Mouse (Mus musculus) forebrain, embryonic 14.5 days (tissue): ENCODE results near the gene Il18. TPM values are rescaled to one million over a fixed set of nuclear protein-coding genes. Genes with fewer than 3 reads are reported as not detected.
"Not testable (repeated sequence)": the region's sequence is repeated elsewhere in the genome, so short reads cannot be mapped to it uniquely, and the experiment has no call there.

Experiments
- ATAC-seq: fragments of 200-750 bp; cut with Nextera tagmentation; 2 replicates; pipeline ENCODE4 v1.8.0; 2017; ENCODE audit warnings: mild to moderate bottlenecking, moderate library complexity
- DNase-seq: peaks from one replicate; pipeline ENCODE4 v3.0.0-alpha.2; 2015; ENCODE audit warnings: low spot score
- H3K27ac ChIP-seq: fragments of 300-500 bp; sonication (generic); 2 replicates; pipeline ENCODE4 v1.5.1; 2014; ENCODE audit warnings: low read depth, mild to moderate bottlenecking, control low read depth, low read length, moderate library complexity
- H3K27me3 ChIP-seq: fragments of 300-500 bp; sonication (generic); replicated peaks from 2 replicates; pipeline ENCODE4 v1.6.1; 2014; ENCODE audit warnings: low read length, control low read depth, mixed read lengths; ENCODE audit not compliant: control insufficient read depth, insufficient read depth
- H3K36me3 ChIP-seq: fragments of 300-500 bp; sonication (generic); 2 replicates; pipeline ENCODE4 v1.6.1; 2014; ENCODE audit warnings: low read length, control low read depth; ENCODE audit not compliant: control insufficient read depth, insufficient read depth
- H3K4me1 ChIP-seq: fragments of 300-500 bp; sonication (generic); 2 replicates; pipeline ENCODE4 v1.6.1; 2014; ENCODE audit warnings: antibody characterized with exemption, low read length, control low read depth; ENCODE audit not compliant: control insufficient read depth, insufficient read depth
- H3K4me2 ChIP-seq: fragments of 300-500 bp; sonication (generic); 2 replicates; pipeline ENCODE4 v1.6.1; 2014; ENCODE audit warnings: mild to moderate bottlenecking, control low read depth, low read length
- H3K4me3 ChIP-seq: fragments of 300-500 bp; sonication (generic); 2 replicates; pipeline ENCODE4 v1.5.1; 2014; ENCODE audit warnings: low read depth, low read length, control low read depth
- H3K9ac ChIP-seq: fragments of 300-500 bp; sonication (generic); 2 replicates; pipeline ENCODE4 v1.6.1; 2014; ENCODE audit warnings: mild to moderate bottlenecking, low read length, control low read depth, moderate library complexity
- H3K9me3 ChIP-seq: fragments of 300-500 bp; sonication (generic); replicated peaks from 2 replicates; pipeline ENCODE4 v1.6.1; 2016; ENCODE audit warnings: low read length, control low read depth, mixed read lengths; ENCODE audit not compliant: control insufficient read depth
- WGBS: fragments of 180-500 bp; shearing (Covaris S2); extraction: QIAGEN DNeasy Blood & Tissue Kit; methylation state at CpG from one replicate; pipeline ENCODE4 v1.1.7; 2014; 5-methylcytosine and 5-hydroxymethylcytosine counted together
- polyA plus RNA-seq: library from polyadenylated mRNA; unstranded; fragments of >200 nt; fragmentation: Nextera tagmentation; extraction: Ambion mirVana; gene quantifications from 2 replicates; pipeline ENCODE4 v1.2.1, GENCODE M21; 2014

The Il18 gene
- polyA plus RNA-seq, 1 experiment from 2014 or later, result 18.4 TPM

GRCm38 (mm10) chr9:50603998-50604324 is 49.3 kb downstream of the Il18 start:
- ATAC-seq, result peak; percentile 87
- Histone ChIP-seq H3K9me3 (no peaks in the 10 kb centered on the region), H3K9ac (peak overlapping the region; percentile 85), H3K27me3 (no peaks in the 10 kb centered on the region), H3K4me1 (peaks cover 18% of the 10 kb centered on the region), H3K4me2 (peak overlapping the region; percentile 95), H3K36me3 (peaks cover 47% of the 10 kb centered on the region), H3K27ac (peak overlapping the region; percentile 76; the same call in 1 of the 2 replicates), H3K4me3 (peak overlapping the region; percentile 67)
- WGBS, result 0% methylated on average over 24 of the region's 24 CpGs
- no peak for DNase-seq

GRCm38 (mm10) chr9:50604338-50604737 is 49.7 kb downstream of the Il18 start:
- DNase-seq (no peak), ATAC-seq (no peak)
- Histone ChIP-seq H3K4me2 (peak overlapping the region; percentile 95), H3K9ac (peak overlapping the region; percentile 85), H3K27me3 (no peaks in the 10 kb centered on the region), H3K4me3 (peak overlapping the region; percentile 67), H3K36me3 (peaks cover 45% of the 10 kb centered on the region), H3K27ac (no peak overlapping the region), H3K9me3 (no peaks in the 10 kb centered on the region), H3K4me1 (peaks cover 18% of the 10 kb centered on the region)
- 3% methylated on average over 6 of the region's 6 CpGs for WGBS

GRCm38 (mm10) chr9:50612115-50612514 is 57.5 kb downstream of the Il18 start:
- Histone ChIP-seq H3K27ac (no peak overlapping the region), H3K9me3 (no peaks in the 10 kb centered on the region), H3K9ac (no peak overlapping the region), H3K27me3 (no peaks in the 10 kb centered on the region), H3K4me3 (no peak overlapping the region), H3K36me3 (peaks cover 66% of the 10 kb centered on the region), H3K4me1 (peaks cover 8% of the 10 kb centered on the region), H3K4me2 (no peak overlapping the region)
- no peak for DNase-seq
- 87% methylated on average over 4 of the region's 4 CpGs for WGBS
- ATAC-seq, result no peak

- Histone ChIP-seq H3K9me3 (no peaks in the 10 kb centered on the region), H3K9ac (peak overlapping the region; percentile 92), H3K4me1 (peaks cover 8% of the 10 kb centered on the region), H3K27me3 (no peaks in the 10 kb centered on the region), H3K36me3 (peaks cover 33% of the 10 kb centered on the region), H3K4me2 (peak overlapping the region; percentile 88), H3K27ac (no peak overlapping the region), H3K4me3 (peak overlapping the region; percentile 98)
- ATAC-seq (no peak), DNase-seq (no peak)
- WGBS, result 40% methylated on average over 11 of the region's 11 CpGs
These were observed 61.5 kb downstream of the Il18 start for GRCm38 (mm10) chr9:50616161-50616560.

GRCm38 (mm10) chr9:50616766-50617603 is 62.4 kb downstream of the Il18 start, which contains the start of the genes Pih1d2 and Nkapd1:
TSS of gene Pih1d2 (plus strand) at chr9:50617321.
TSS of gene Nkapd1 (minus strand) at chr9:50617464.
- peak within 1 kb of the TSS; percentile 92 for H3K9ac ChIP-seq
- DNase-seq (peak; percentile 95), ATAC-seq (peak; percentile 95)
- H3K9me3 ChIP-seq, result no peaks in the 10 kb centered on the region
- H3K27ac ChIP-seq, result peak within 1 kb of the TSS; percentile 89
- H3K27me3 ChIP-seq, result no peaks in the 10 kb centered on the region
- under 1% methylated on average over 76 of the region's 81 CpGs for WGBS
- peaks cover 8% of the 10 kb centered on the region for H3K4me1 ChIP-seq
- peak within 1 kb of the TSS; percentile 98 for H3K4me3 ChIP-seq
- peaks cover 26% of the 10 kb centered on the region for H3K36me3 ChIP-seq
- H3K4me2 ChIP-seq, result peak within 1 kb of the TSS; percentile 88

- no peak for DNase-seq
- 65% methylated on average over 9 of the region's 9 CpGs for WGBS
- peak overlapping the region; percentile 98 for H3K4me3 ChIP-seq
These were observed 63.2 kb downstream of the Il18 start for GRCm38 (mm10) chr9:50617794-50618330.

GRCm38 (mm10) chr9:50630903-50631302 is 76.3 kb downstream of the Il18 start:
- not testable (repeated sequence) for H3K9ac ChIP-seq, DNase-seq, H3K4me2 ChIP-seq, H3K4me3 ChIP-seq, H3K27ac ChIP-seq, H3K27me3 ChIP-seq, ATAC-seq, H3K4me1 ChIP-seq, H3K9me3 ChIP-seq
- 75% methylated on average over 6 of the region's 8 CpGs for WGBS
- H3K36me3 ChIP-seq, result peaks cover 24% of the 10 kb centered on the region

More at GRCm38 (mm10) chr9:50617794-50618330, 63.2 kb downstream of the Il18 start:
- H3K27me3 ChIP-seq, result no peaks in the 10 kb centered on the region
- peaks cover 24% of the 10 kb centered on the region for H3K36me3 ChIP-seq
- H3K4me1 ChIP-seq, result peaks cover 8% of the 10 kb centered on the region
- peak overlapping the region; percentile 88 for H3K4me2 ChIP-seq
- no peak overlapping the region for H3K27ac ChIP-seq
- no peaks in the 10 kb centered on the region for H3K9me3 ChIP-seq
- no peak overlapping the region for H3K9ac ChIP-seq
- ATAC-seq, result 0 out of 2 replicates have a peak, but pooled peaks have one; percentile 6
